Mouse (Mus musculus) c-Kit-positive CD71-positive TER-119-positive erythroid progenitor cells, embryonic 14.5 days (primary cell): Measurements from ENCODE around the gene Psg16.

Experiments used
- DNase-seq: peaks from one replicate; pipeline ENCODE4 v3.0.0-alpha.2; 2013; ENCODE audit warnings: low spot score

The Psg16 gene

DNA sequence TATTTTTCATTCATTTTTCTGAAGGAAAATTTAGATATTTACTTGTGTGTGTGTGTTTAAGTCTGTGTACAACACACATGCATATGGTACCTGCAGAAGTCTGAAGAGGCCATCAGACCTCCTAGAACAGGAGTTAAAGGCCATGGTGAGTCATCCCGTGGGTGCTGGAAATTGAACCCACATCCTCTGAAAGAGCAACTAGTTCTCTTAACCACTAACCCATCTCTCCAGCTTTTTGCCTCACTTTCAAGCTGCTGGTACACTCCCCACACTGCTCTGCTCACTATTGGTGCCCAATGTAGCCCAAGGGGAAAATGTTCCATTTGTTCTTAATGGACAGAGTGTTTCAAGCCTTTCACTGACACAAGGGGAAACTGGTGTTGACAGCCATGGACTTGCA, 61.5 kb downstream of the Psg16 start:
- DNase-seq = no peak

DNA sequence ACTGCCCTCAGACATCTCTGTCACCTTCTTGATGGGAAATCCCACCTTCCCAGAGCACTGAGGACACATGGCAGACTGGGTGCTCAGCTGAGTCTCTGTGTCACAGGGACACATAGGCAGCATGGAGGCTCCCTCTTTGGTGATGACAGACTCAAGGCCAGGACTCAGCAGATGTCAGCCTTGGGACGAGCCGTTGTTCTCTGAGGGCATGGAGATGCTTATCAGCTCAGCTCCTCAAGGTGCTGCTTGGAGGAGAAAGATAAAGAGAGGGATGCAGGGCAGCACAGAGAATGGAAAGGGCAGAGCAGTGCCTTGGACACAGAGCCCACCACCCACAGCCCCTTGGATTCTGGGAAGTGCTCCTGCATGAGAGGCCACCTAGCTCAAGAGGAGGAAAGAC, 76.1 kb downstream of the Psg16 start, which contains the start of gene Ceacam3:
Gene Ceacam3, plus strand, starts transcription at position 352 of the 400 bp plus-strand sequence.
- no peak for DNase-seq

- DNase-seq = peak; percentile 3
These were observed 81.8 kb downstream of the Psg16 start for GRCm38 (mm10) chr7:17155634-17156033.

DNA sequence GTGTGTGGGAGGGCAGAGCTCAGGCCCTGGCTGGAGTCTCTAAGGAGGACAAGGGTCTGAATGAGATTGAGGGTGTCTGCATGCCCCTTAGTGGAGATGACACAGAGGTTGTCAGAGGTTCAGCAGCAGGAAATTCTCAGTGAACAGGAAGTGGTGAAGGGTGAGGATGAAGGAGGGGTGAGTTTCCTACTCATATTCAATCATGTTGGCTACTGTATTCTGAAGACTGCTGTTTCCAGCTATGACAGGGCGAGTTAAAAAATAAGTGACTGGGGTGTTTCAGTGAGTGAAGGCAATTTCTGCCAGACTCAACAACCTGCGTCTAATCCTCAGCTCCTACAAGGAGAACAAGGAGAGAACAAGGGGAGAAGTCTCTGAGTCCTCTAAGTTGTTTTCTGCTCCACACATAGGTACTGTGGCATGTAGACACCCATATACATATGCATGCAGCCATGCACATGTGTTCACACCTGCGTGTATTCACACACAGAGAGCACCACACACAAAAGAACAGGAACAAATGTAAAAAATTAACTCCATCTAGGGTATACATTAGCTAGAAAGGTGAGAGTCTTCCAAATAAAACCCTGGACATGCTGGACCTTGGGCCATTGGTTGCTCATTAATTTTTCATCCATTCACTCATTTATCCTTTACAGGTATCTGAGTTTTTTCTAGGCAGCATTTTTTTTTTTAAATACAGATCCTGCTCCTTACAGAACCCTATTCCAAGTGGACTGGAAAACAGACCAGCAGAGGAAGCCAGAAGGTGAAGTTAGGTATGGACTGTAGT, 83.2 kb downstream of the Psg16 start:
- DNase-seq = no peak

- no peak for DNase-seq
These were observed 85.2 kb downstream of the Psg16 start for GRCm38 (mm10) chr7:17159011-17159410.

- DNase-seq = no peak
These were observed 98.0 kb downstream of the Psg16 start for GRCm38 (mm10) chr7:17171827-17172226.
